Mouse (Mus musculus) small intestine, adult 2 months (tissue): ENCODE data around the gene Cep112.

Experiments used
- CTCF ChIP-seq: fragments of 200-500 bp; IDR thresholded peaks from 2 replicates; pipeline ENCODE4 v1.5.1; 2012; ENCODE audit warnings: low read depth, mild to moderate bottlenecking, control low read depth, inconsistent platforms, low read length, moderate library complexity, mixed read lengths; ENCODE audit not compliant: insufficient replicate concordance, insufficient read length; ENCODE audit errors: extremely low read depth
- POLR2A ChIP-seq: fragments of 200-500 bp; IDR thresholded peaks from 2 replicates; pipeline ENCODE4 v1.6.1; 2012; ENCODE audit warnings: low read depth, mild to moderate bottlenecking, control low read depth, inconsistent platforms, low read length, moderate library complexity

DNA sequence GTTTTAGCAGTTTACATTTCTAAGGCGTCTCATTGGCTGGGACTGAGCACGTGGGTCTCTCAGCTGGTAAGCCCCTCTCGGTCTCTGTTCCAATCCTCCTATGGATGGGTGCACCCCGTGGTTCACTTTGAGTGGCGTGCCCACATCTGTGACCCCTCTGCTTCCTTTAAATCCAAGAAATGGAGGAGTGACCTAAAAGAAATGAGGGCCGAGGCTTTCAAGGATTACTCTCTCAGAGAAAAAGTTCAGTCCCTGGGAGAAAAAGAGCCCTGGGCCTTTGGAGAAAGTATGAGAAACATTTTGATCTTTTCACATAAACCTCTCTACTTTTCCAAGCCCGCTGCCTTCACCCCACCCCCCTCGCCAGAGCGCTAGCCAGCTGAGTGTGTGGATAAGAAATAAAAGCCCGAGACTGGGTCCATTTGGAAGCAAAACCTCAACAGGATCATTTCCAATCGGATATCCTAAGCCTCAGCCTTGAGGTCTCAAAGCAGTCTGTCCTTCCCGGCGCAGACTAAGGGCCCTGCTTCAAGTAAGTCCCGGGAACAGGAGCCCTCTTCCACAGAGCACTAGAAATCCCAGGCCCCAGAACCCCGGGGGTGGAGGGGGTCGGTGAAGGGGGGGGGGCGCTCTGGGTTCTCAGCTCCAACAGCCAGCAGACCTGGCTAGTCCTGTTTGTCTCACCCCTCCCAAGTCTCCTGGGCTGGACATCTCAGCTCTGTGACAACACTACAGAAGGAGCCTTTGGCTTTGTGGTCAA lies 466.3 kb downstream of the Cep112 start:
- TF ChIP-seq CTCF (no peak), POLR2A (no peak)
